Mouse (Mus musculus) heart, adult 2 months (tissue): ENCODE measurements around the gene Cep41.

Source experiments
- CTCF ChIP-seq: fragments of 200-600 bp; IDR thresholded peaks from 2 replicates; pipeline ENCODE4 v1.8.1; 2022; ENCODE audit warnings: antibody characterized with exemption, mild to moderate bottlenecking, moderate library complexity
- EP300 ChIP-seq: fragments of 200-500 bp; IDR thresholded peaks from 2 replicates; pipeline ENCODE4 v1.6.1; 2011; ENCODE audit warnings: low read depth, low read length, control low read depth; ENCODE audit not compliant: insufficient read depth
- POLR2A ChIP-seq: fragments of 200-500 bp; IDR thresholded peaks from 2 replicates; pipeline ENCODE4 v1.6.1; 2011; ENCODE audit warnings: mild to moderate bottlenecking, low read depth, low read length, control low read depth; ENCODE audit not compliant: insufficient read depth

GRCm38 (mm10) chr6:30652425-30653188, 40.9 kb downstream of the Cep41 start:
- TF ChIP-seq CTCF (no peak), POLR2A (no peak), EP300 (no peak)
